Mouse (Mus musculus): ENCODE measurements around the gene Atp1a2. TPM values are rescaled to one million over a fixed set of nuclear protein-coding genes. Genes with fewer than 3 reads are reported as not detected.
A peak's percentile ranks its signal among the peaks of the same experiment; 100 is the strongest.

Gene Atp1a2
- polyA plus RNA-seq, 1 experiment, result 567 TPM

GRCm38 (mm10) chr1:172284221-172284620 lies 13.6 kb downstream of the Atp1a2 start:
- Histone ChIP-seq H3K4me1 (ENCODE audit: control insufficient read depth, insufficient read depth, low read length) (peaks cover 9% of the 10 kb centered on the region), H3K27ac (ENCODE audit: insufficient read depth, low read length) (no peak overlapping the region), H3K4me3 (ENCODE audit: insufficient read depth, low read length) (no peak overlapping the region)
- no peak for TF ChIP-seq POLR2A (IDR thresholded peaks at IDR 0.05; ENCODE audit: extremely low read depth, insufficient read depth, low read length)
- TF ChIP-seq CTCF (IDR thresholded peaks at IDR 0.05; ENCODE audit: extremely low read depth, insufficient read depth, low read length), result no peak

- Histone ChIP-seq H3K27ac (ENCODE audit: insufficient read depth, low read length) (0 out of 2 replicates have a peak overlapping the region, but pooled peaks have one; percentile 25), H3K4me3 (ENCODE audit: insufficient read depth, low read length) (no peak overlapping the region), H3K4me1 (ENCODE audit: control insufficient read depth, insufficient read depth, low read length) (peaks cover 9% of the 10 kb centered on the region)
- TF ChIP-seq CTCF (IDR thresholded peaks at IDR 0.05; ENCODE audit: extremely low read depth, insufficient read depth, low read length), result no peak
- no peak for TF ChIP-seq POLR2A (IDR thresholded peaks at IDR 0.05; ENCODE audit: extremely low read depth, insufficient read depth, low read length)
Measured at GRCm38 (mm10) chr1:172283073-172283472, 14.8 kb downstream of the Atp1a2 start.

GRCm38 (mm10) chr1:172281522-172282254 lies 16.2 kb downstream of the Atp1a2 start:
- H3K27ac ChIP-seq (ENCODE audit: insufficient read depth, low read length), result peak overlapping the region; percentile 27; the same call in 1 of the 2 replicates
- TF ChIP-seq CTCF (IDR thresholded peaks at IDR 0.05; ENCODE audit: extremely low read depth, insufficient read depth, low read length) (peak; percentile 31; the same call in 1 of the 2 replicates), POLR2A (IDR thresholded peaks at IDR 0.05; ENCODE audit: extremely low read depth, insufficient read depth, low read length) (peak; percentile 4; the same call in 1 of the 2 replicates)
- H3K4me3 ChIP-seq (ENCODE audit: insufficient read depth, low read length), result no peak overlapping the region
- H3K4me1 ChIP-seq (ENCODE audit: control insufficient read depth, insufficient read depth, low read length), result peaks cover 9% of the 10 kb centered on the region

GRCm38 (mm10) chr1:172279768-172280509 lies 17.9 kb downstream of the Atp1a2 start:
- Histone ChIP-seq H3K27ac (ENCODE audit: insufficient read depth, low read length) (peak overlapping the region; percentile 36; the same call in 1 of the 2 replicates), H3K4me1 (ENCODE audit: control insufficient read depth, insufficient read depth, low read length) (peaks cover 9% of the 10 kb centered on the region), H3K4me3 (ENCODE audit: insufficient read depth, low read length) (no peak overlapping the region)
- TF ChIP-seq CTCF (IDR thresholded peaks at IDR 0.05; ENCODE audit: extremely low read depth, insufficient read depth, low read length), result no peak
- TF ChIP-seq POLR2A (IDR thresholded peaks at IDR 0.05; ENCODE audit: extremely low read depth, insufficient read depth, low read length), result 0 out of 2 replicates have a peak, but pooled peaks have one; percentile 28

GRCm38 (mm10) chr1:172278328-172278727 lies 19.5 kb downstream of the Atp1a2 start:
- Histone ChIP-seq H3K4me3 (ENCODE audit: insufficient read depth, low read length) (no peak overlapping the region), H3K27ac (ENCODE audit: insufficient read depth, low read length) (no peak overlapping the region), H3K4me1 (ENCODE audit: control insufficient read depth, insufficient read depth, low read length) (peaks cover 9% of the 10 kb centered on the region)
- no peak for TF ChIP-seq POLR2A (IDR thresholded peaks at IDR 0.05; ENCODE audit: extremely low read depth, insufficient read depth, low read length)
- no peak for TF ChIP-seq CTCF (IDR thresholded peaks at IDR 0.05; ENCODE audit: extremely low read depth, insufficient read depth, low read length)

- TF ChIP-seq CTCF (IDR thresholded peaks at IDR 0.05; ENCODE audit: extremely low read depth, insufficient read depth, low read length), result no peak
- no peak overlapping the region for H3K27ac ChIP-seq (ENCODE audit: insufficient read depth, low read length)
- peaks cover 6% of the 10 kb centered on the region for H3K4me1 ChIP-seq (ENCODE audit: control insufficient read depth, insufficient read depth, low read length)
- no peak overlapping the region for H3K4me3 ChIP-seq (ENCODE audit: insufficient read depth, low read length)
Measured at GRCm38 (mm10) chr1:172277172-172277571, 20.7 kb downstream of the Atp1a2 start.

GRCm38 (mm10) chr1:172274547-172274946 lies 23.3 kb downstream of the Atp1a2 start:
- 0 out of 2 replicates have a peak, but pooled peaks cover 2% of the 10 kb centered on the region for H3K4me1 ChIP-seq (ENCODE audit: control insufficient read depth, insufficient read depth, low read length)
- H3K4me3 ChIP-seq (ENCODE audit: insufficient read depth, low read length), result no peak overlapping the region
- TF ChIP-seq POLR2A (IDR thresholded peaks at IDR 0.05; ENCODE audit: extremely low read depth, insufficient read depth, low read length) (no peak), CTCF (IDR thresholded peaks at IDR 0.05; ENCODE audit: extremely low read depth, insufficient read depth, low read length) (no peak)
- no peak overlapping the region for H3K27ac ChIP-seq (ENCODE audit: insufficient read depth, low read length)

- H3K4me1 ChIP-seq (ENCODE audit: control insufficient read depth, insufficient read depth, low read length), result 0 out of 2 replicates have a peak, but pooled peaks cover 2% of the 10 kb centered on the region
- TF ChIP-seq CTCF (IDR thresholded peaks at IDR 0.05; ENCODE audit: extremely low read depth, insufficient read depth, low read length) (no peak), POLR2A (IDR thresholded peaks at IDR 0.05; ENCODE audit: extremely low read depth, insufficient read depth, low read length) (no peak)
- no peak overlapping the region for H3K27ac ChIP-seq (ENCODE audit: insufficient read depth, low read length)
- no peak overlapping the region for H3K4me3 ChIP-seq (ENCODE audit: insufficient read depth, low read length)
Measured at GRCm38 (mm10) chr1:172274116-172274515, 23.7 kb downstream of the Atp1a2 start.

GRCm38 (mm10) chr1:172273386-172273785 lies 24.5 kb downstream of the Atp1a2 start:
- TF ChIP-seq CTCF (IDR thresholded peaks at IDR 0.05; ENCODE audit: extremely low read depth, insufficient read depth, low read length) (no peak), POLR2A (IDR thresholded peaks at IDR 0.05; ENCODE audit: extremely low read depth, insufficient read depth, low read length) (no peak)
- 0 out of 2 replicates have a peak, but pooled peaks cover 2% of the 10 kb centered on the region for H3K4me1 ChIP-seq (ENCODE audit: control insufficient read depth, insufficient read depth, low read length)
- no peak overlapping the region for H3K4me3 ChIP-seq (ENCODE audit: insufficient read depth, low read length)
- no peak overlapping the region for H3K27ac ChIP-seq (ENCODE audit: insufficient read depth, low read length)
